Mouse (Mus musculus): ENCODE results near the gene Dpp7.
A peak's percentile ranks its signal among the peaks of the same experiment; 100 is the strongest.

Gene Dpp7

GRCm38 (mm10) chr2:25365091-25365761 lies 9.1 kb upstream of the Dpp7 start, which contains the start of gene Uap1l1:
Gene Uap1l1 (minus strand): TSS chr2:25365682.
- peak; percentile 82 for DNase-seq

GRCm38 (mm10) chr2:25364761-25365090 lies 8.6 kb upstream of the Dpp7 start:
- DNase-seq = no peak

- DNase-seq = no peak
Observed at GRCm38 (mm10) chr2:25364313-25364712, 8.2 kb upstream of the Dpp7 start.

- no peak for DNase-seq
Observed at GRCm38 (mm10) chr2:25363478-25364178, 7.5 kb upstream of the Dpp7 start.

GRCm38 (mm10) chr2:25359848-25360247 lies 3.7 kb upstream of the Dpp7 start:
- no peak for DNase-seq

GRCm38 (mm10) chr2:25355419-25356066 lies 616 bp downstream of the Dpp7 start:
- DNase-seq = no peak

- no peak for DNase-seq
Observed at GRCm38 (mm10) chr2:25354211-25354610, 1.9 kb downstream of the Dpp7 start.

- DNase-seq = no peak
Observed at GRCm38 (mm10) chr2:25350701-25351100, 5.5 kb downstream of the Dpp7 start.

- DNase-seq = no peak
Observed at GRCm38 (mm10) chr2:25349499-25349898, 6.7 kb downstream of the Dpp7 start.

- DNase-seq = no peak
Observed at GRCm38 (mm10) chr2:25348162-25348561, 8.0 kb downstream of the Dpp7 start.

GRCm38 (mm10) chr2:25338303-25338702 lies 17.9 kb downstream of the Dpp7 start:
- no peak for DNase-seq

- DNase-seq = no peak
Observed at GRCm38 (mm10) chr2:25333569-25333968, 22.6 kb downstream of the Dpp7 start.

GRCm38 (mm10) chr2:25332286-25333160 lies 23.6 kb downstream of the Dpp7 start, which contains the start of gene Man1b1:
Gene Man1b1 (plus strand): TSS chr2:25332338.
- peak; percentile 100 for DNase-seq

GRCm38 (mm10) chr2:25331470-25331869 lies 24.7 kb downstream of the Dpp7 start:
- DNase-seq = no peak

GRCm38 (mm10) chr2:25328440-25328839 lies 27.7 kb downstream of the Dpp7 start:
- peak; percentile 59 for DNase-seq

- no peak for DNase-seq
Observed at GRCm38 (mm10) chr2:25326036-25326435, 30.1 kb downstream of the Dpp7 start.

- no peak for DNase-seq
Observed at GRCm38 (mm10) chr2:25320084-25320483, 36.1 kb downstream of the Dpp7 start.

GRCm38 (mm10) chr2:25318971-25319773 lies 37.0 kb downstream of the Dpp7 start, which contains the start of gene Grin1:
Gene Grin1 (minus strand): TSS chr2:25319187.
- DNase-seq = peak; percentile 86

- no peak for DNase-seq
Observed at GRCm38 (mm10) chr2:25318119-25318966, 37.8 kb downstream of the Dpp7 start.

- DNase-seq = no peak
Observed at GRCm38 (mm10) chr2:25311491-25311891, 44.7 kb downstream of the Dpp7 start.

GRCm38 (mm10) chr2:25310969-25311368 lies 45.2 kb downstream of the Dpp7 start:
- DNase-seq = no peak

Measured in embryo, embryonic 11 days (tissue).